Mouse (Mus musculus) retina, adult 2 months (tissue): Measurements from ENCODE around the gene Fxyd5.

Experiments
- DNase-seq: peaks from one replicate; pipeline ENCODE4 v3.0.0-alpha.2; 2012; ENCODE audit warnings: low read depth, low spot score

Gene Fxyd5

GRCm38 (mm10) chr7:31042431-31042910 lies at the start of gene Fxyd5:
Fxyd5 (minus strand) TSS chr7:31042481.
- DNase-seq: no peak

- no peak for DNase-seq
Measured at GRCm38 (mm10) chr7:31089721-31090120, 47.4 kb upstream of the Fxyd5 start.

GRCm38 (mm10) chr7:31088206-31088605 lies 45.9 kb upstream of the Fxyd5 start:
- no peak for DNase-seq

GRCm38 (mm10) chr7:31087262-31087661 lies 45.0 kb upstream of the Fxyd5 start:
- no peak for DNase-seq

GRCm38 (mm10) chr7:31086175-31086755 lies 44.0 kb upstream of the Fxyd5 start:
- no peak for DNase-seq

GRCm38 (mm10) chr7:31085171-31085570 lies 42.9 kb upstream of the Fxyd5 start:
- DNase-seq: no peak

- no peak for DNase-seq
Measured at GRCm38 (mm10) chr7:31084140-31084539, 41.9 kb upstream of the Fxyd5 start.

GRCm38 (mm10) chr7:31082831-31083588 lies 40.7 kb upstream of the Fxyd5 start:
- DNase-seq: no peak

- DNase-seq: no peak
Measured at GRCm38 (mm10) chr7:31082106-31082505, 39.8 kb upstream of the Fxyd5 start.

GRCm38 (mm10) chr7:31081106-31081505 lies 38.8 kb upstream of the Fxyd5 start:
- no peak for DNase-seq

- no peak for DNase-seq
Measured at GRCm38 (mm10) chr7:31080611-31081010, 38.3 kb upstream of the Fxyd5 start.

GRCm38 (mm10) chr7:31079670-31080069 lies 37.4 kb upstream of the Fxyd5 start:
- DNase-seq: no peak

GRCm38 (mm10) chr7:31077885-31078445 lies 35.7 kb upstream of the Fxyd5 start:
- DNase-seq: no peak

- no peak for DNase-seq
Measured at GRCm38 (mm10) chr7:31077470-31077869, 35.2 kb upstream of the Fxyd5 start.

- DNase-seq: no peak
Measured at GRCm38 (mm10) chr7:31076492-31076891, 34.2 kb upstream of the Fxyd5 start, which contains the start of gene Fxyd3. Fxyd3 (minus strand) TSS chr7:31076704.

- DNase-seq: no peak
Measured at GRCm38 (mm10) chr7:31074713-31075069, 32.4 kb upstream of the Fxyd5 start.

GRCm38 (mm10) chr7:31074061-31074712 lies 31.9 kb upstream of the Fxyd5 start:
- no peak for DNase-seq

GRCm38 (mm10) chr7:31073546-31073945 lies 31.3 kb upstream of the Fxyd5 start:
- DNase-seq: no peak

- no peak for DNase-seq
Measured at GRCm38 (mm10) chr7:31072326-31072725, 30.0 kb upstream of the Fxyd5 start.

GRCm38 (mm10) chr7:31070324-31070723 lies 28.0 kb upstream of the Fxyd5 start:
- no peak for DNase-seq

GRCm38 (mm10) chr7:31069491-31069890 lies 27.2 kb upstream of the Fxyd5 start:
- DNase-seq: no peak

- DNase-seq: no peak
Measured at GRCm38 (mm10) chr7:31067836-31068235, 25.6 kb upstream of the Fxyd5 start.
